Mouse (Mus musculus): Measurements from ENCODE around the gene Gm49380.

GRCm38 (mm10) chr9:44045158-44045883, 68.0 kb downstream of the Gm49380 start:
- no peak for TF ChIP-seq CTCF (IDR thresholded peaks at IDR 0.05; ENCODE audit: low read depth, low read length)
- TF ChIP-seq POLR2A (IDR thresholded peaks at IDR 0.05; ENCODE audit: insufficient read depth, low read length) = no peak
- no peak for TF ChIP-seq EP300 (IDR thresholded peaks at IDR 0.05; ENCODE audit: insufficient read depth, low read depth, low read length)
